Mouse (Mus musculus) frontal cortex, postnatal 36 days (tissue): ENCODE data around the gene Dnase2a.

Source experiments
- DNase-seq, 2 experiments: peaks; one replicate each; pipeline ENCODE4 v3.0.0; 2022; ENCODE audit warnings: low spot score in 2 of 2

Dnase2a gene

GRCm38 (mm10) chr8:84908421-84909161 is at the start of gene Dnase2a:
Dnase2a (plus strand) TSS chr8:84908560.
- peak; percentile 75 to 77 for DNase-seq

GRCm38 (mm10) chr8:84871376-84872308 is 36.7 kb upstream of the Dnase2a start, which contains the start of gene Syce2:
Syce2 (plus strand) TSS chr8:84872111.
- DNase-seq = peak in 1 of 2 experiments; percentile 36

GRCm38 (mm10) chr8:84872309-84872965 is 35.9 kb upstream of the Dnase2a start:
- no peak for DNase-seq

GRCm38 (mm10) chr8:84873016-84873415 is 35.3 kb upstream of the Dnase2a start:
- DNase-seq = no peak

GRCm38 (mm10) chr8:84874339-84874738 is 34.0 kb upstream of the Dnase2a start:
- no peak for DNase-seq

GRCm38 (mm10) chr8:84877297-84878035 is 30.9 kb upstream of the Dnase2a start:
- DNase-seq = no peak

GRCm38 (mm10) chr8:84878915-84879314 is 29.4 kb upstream of the Dnase2a start:
- no peak for DNase-seq

- DNase-seq = no peak
These were observed 23.6 kb upstream of the Dnase2a start for GRCm38 (mm10) chr8:84884728-84885127.

GRCm38 (mm10) chr8:84888280-84888679 is 20.1 kb upstream of the Dnase2a start:
- DNase-seq = no peak

GRCm38 (mm10) chr8:84889141-84889540 is 19.2 kb upstream of the Dnase2a start:
- no peak for DNase-seq

- peak in 1 of 2 experiments; percentile 2 for DNase-seq
These were observed 15.2 kb upstream of the Dnase2a start for GRCm38 (mm10) chr8:84892993-84893708.

GRCm38 (mm10) chr8:84893709-84894134 is 14.6 kb upstream of the Dnase2a start, which contains the start of gene Gcdh:
Gcdh (minus strand) TSS chr8:84893921.
- DNase-seq = peak; percentile 92 to 95

- DNase-seq = no peak
These were observed 12.4 kb upstream of the Dnase2a start for GRCm38 (mm10) chr8:84895963-84896362.

- DNase-seq = no peak
These were observed 7.3 kb upstream of the Dnase2a start for GRCm38 (mm10) chr8:84901071-84901470.

- no peak for DNase-seq
These were observed 6.6 kb upstream of the Dnase2a start, which contains the start of gene Klf1 for GRCm38 (mm10) chr8:84901752-84902151. Klf1 (plus strand) TSS chr8:84901928.

GRCm38 (mm10) chr8:84902367-84902919 is 5.9 kb upstream of the Dnase2a start:
- DNase-seq = no peak

- peak; percentile 90 to 93 for DNase-seq
These were observed 5.3 kb upstream of the Dnase2a start for GRCm38 (mm10) chr8:84902920-84903661.

GRCm38 (mm10) chr8:84904351-84904750 is 4.0 kb upstream of the Dnase2a start:
- DNase-seq = no peak

- no peak for DNase-seq
These were observed 1.3 kb upstream of the Dnase2a start for GRCm38 (mm10) chr8:84907037-84907436.
